Mouse (Mus musculus) neural tube, embryonic 14.5 days (tissue): ENCODE measurements around the gene Adrb1. TPM values are rescaled to one million over a fixed set of nuclear protein-coding genes. Genes with fewer than 3 reads are reported as not detected.

ENCODE experiments used
- ATAC-seq: fragments of 200-750 bp; cut with Nextera tagmentation; 2 replicates; pipeline ENCODE4 v1.8.0; 2017; ENCODE audit warnings: low read depth, mild to moderate bottlenecking, moderate TSS enrichment, moderate library complexity
- H3K27ac ChIP-seq: fragments of 300-500 bp; sonication (generic); 2 replicates; pipeline ENCODE4 v1.5.1; 2014; ENCODE audit warnings: low read depth, mild to moderate bottlenecking, control low read depth, low read length, moderate library complexity, mixed read lengths
- H3K27me3 ChIP-seq: fragments of 300-500 bp; sonication (generic); 2 replicates; pipeline ENCODE4 v1.6.1; 2014; ENCODE audit warnings: low read length; ENCODE audit not compliant: control insufficient read depth, insufficient read depth
- H3K36me3 ChIP-seq: fragments of 300-500 bp; sonication (generic); 2 replicates; pipeline ENCODE4 v1.6.1; 2014; ENCODE audit warnings: low read length, mixed read lengths; ENCODE audit not compliant: control insufficient read depth, insufficient read depth
- H3K4me1 ChIP-seq: fragments of 300-500 bp; sonication (generic); 2 replicates; pipeline ENCODE4 v1.6.1; 2014; ENCODE audit warnings: low read length; ENCODE audit not compliant: control insufficient read depth, insufficient read depth
- H3K4me2 ChIP-seq: fragments of 300-500 bp; sonication (generic); 2 replicates; pipeline ENCODE4 v1.6.1; 2014; ENCODE audit warnings: mild to moderate bottlenecking, low read depth, low read length, control low read depth
- H3K4me3 ChIP-seq: fragments of 300-500 bp; sonication (generic); 2 replicates; pipeline ENCODE4 v1.5.1; 2014; ENCODE audit warnings: low read depth, low read length, control low read depth, mixed read lengths
- H3K9ac ChIP-seq: fragments of 300-500 bp; sonication (generic); replicated peaks from 2 replicates; pipeline ENCODE4 v1.6.1; 2014; ENCODE audit warnings: low read depth, mild to moderate bottlenecking, control low read depth, low read length, mixed read lengths
- H3K9me3 ChIP-seq: fragments of 300-500 bp; sonication (generic); 2 replicates; pipeline ENCODE4 v1.6.1; 2016; ENCODE audit warnings: low read length; ENCODE audit not compliant: control insufficient read depth
- WGBS: fragments of 180-500 bp; shearing (Covaris S2); extraction: QIAGEN DNeasy Blood & Tissue Kit; methylation state at CpG from one replicate; pipeline ENCODE4 v1.1.7; 2014; 5-methylcytosine and 5-hydroxymethylcytosine counted together
- polyA plus RNA-seq: library from polyadenylated mRNA; unstranded; fragments of >200 nt; fragmentation: Nextera tagmentation; extraction: Ambion mirVana; gene quantifications from 2 replicates; pipeline ENCODE4 v1.2.1, GENCODE M21; 2014

Adrb1 gene
- polyA plus RNA-seq, 1 experiment from 2014 or later, result 1.8 TPM

- H3K27ac ChIP-seq, result no peak overlapping the region
- no peaks in the 10 kb centered on the region for H3K27me3 ChIP-seq
- WGBS, result 55% methylated on average over 10 of the region's 10 CpGs
Measured at GRCm38 (mm10) chr19:56700848-56701247, 21.2 kb upstream of the Adrb1 start.

GRCm38 (mm10) chr19:56701404-56702033, 20.5 kb upstream of the Adrb1 start:
- no peak overlapping the region for H3K4me2 ChIP-seq
- no peak overlapping the region for H3K9ac ChIP-seq
- no peak for ATAC-seq
- WGBS, result 69% methylated on average over 8 of the region's 8 CpGs
- no peaks in the 10 kb centered on the region for H3K36me3 ChIP-seq
- no peaks in the 10 kb centered on the region for H3K9me3 ChIP-seq
- H3K27ac ChIP-seq, result no peak overlapping the region
- no peaks in the 10 kb centered on the region for H3K4me1 ChIP-seq
- no peaks in the 10 kb centered on the region for H3K27me3 ChIP-seq
- no peak overlapping the region for H3K4me3 ChIP-seq

More at GRCm38 (mm10) chr19:56700848-56701247, 21.2 kb upstream of the Adrb1 start:
- no peaks in the 10 kb centered on the region for H3K36me3 ChIP-seq
- H3K4me2 ChIP-seq, result no peak overlapping the region
- H3K9me3 ChIP-seq, result no peaks in the 10 kb centered on the region
- no peak overlapping the region for H3K9ac ChIP-seq
- no peaks in the 10 kb centered on the region for H3K4me1 ChIP-seq
- H3K4me3 ChIP-seq, result no peak overlapping the region
- no peak for ATAC-seq

- Histone ChIP-seq H3K36me3 (no peaks in the 10 kb centered on the region), H3K4me3 (no peak overlapping the region), H3K9me3 (no peaks in the 10 kb centered on the region), H3K4me1 (no peaks in the 10 kb centered on the region), H3K4me2 (no peak overlapping the region), H3K27ac (no peak overlapping the region), H3K9ac (no peak overlapping the region), H3K27me3 (no peaks in the 10 kb centered on the region)
- ATAC-seq, result no peak
- 55% methylated on average over 6 of the region's 6 CpGs for WGBS
Measured at GRCm38 (mm10) chr19:56702039-56702438, 20.0 kb upstream of the Adrb1 start.

DNA sequence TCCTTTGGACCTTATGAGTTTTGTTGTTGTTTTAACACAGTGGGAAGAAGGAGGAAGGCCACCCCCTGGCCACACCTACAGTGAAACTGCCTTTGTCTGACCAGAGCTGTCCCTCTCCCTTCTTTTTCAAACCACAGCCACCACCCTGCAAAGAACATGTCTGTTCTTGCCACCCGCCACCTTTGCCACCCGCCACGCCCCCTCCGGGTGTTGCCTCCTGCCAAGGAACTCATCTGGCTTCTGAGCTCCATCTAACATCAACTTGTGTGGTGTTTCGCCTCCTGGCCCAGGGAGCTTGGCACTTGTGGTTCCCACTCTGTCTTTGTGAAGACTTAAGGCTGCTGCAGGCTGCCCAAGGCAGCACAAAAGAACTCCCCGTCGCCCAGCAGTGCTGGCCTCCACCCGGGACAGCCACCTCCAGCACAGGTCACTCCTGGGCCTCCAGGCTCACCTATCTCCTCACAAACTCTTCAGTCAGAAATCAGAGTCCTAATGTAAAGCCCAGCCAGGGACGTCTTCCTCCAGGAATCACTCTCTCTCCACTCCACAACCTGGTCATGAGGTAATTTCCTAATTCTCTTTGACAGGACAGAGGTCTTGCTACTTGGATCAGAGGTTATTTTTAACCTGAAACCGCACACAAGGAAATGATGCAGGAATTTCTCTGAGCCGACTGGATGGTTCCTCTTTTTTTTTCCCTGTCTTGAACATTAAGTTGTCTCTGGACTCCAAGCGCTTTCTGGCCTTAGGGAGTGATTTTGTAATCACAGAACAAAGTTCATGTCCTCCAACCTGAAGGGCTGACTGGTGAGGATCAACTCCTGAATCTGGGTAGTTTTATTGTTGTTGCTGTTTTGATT, 18.5 kb upstream of the Adrb1 start:
- H3K9me3 ChIP-seq, result no peaks in the 10 kb centered on the region
- H3K4me1 ChIP-seq, result no peaks in the 10 kb centered on the region
- 78% methylated on average over 12 of the region's 12 CpGs for WGBS
- H3K4me3 ChIP-seq, result no peak overlapping the region
- no peak overlapping the region for H3K9ac ChIP-seq
- no peaks in the 10 kb centered on the region for H3K36me3 ChIP-seq
- H3K27me3 ChIP-seq, result no peaks in the 10 kb centered on the region
- no peak for ATAC-seq
- H3K4me2 ChIP-seq, result no peak overlapping the region
- no peak overlapping the region for H3K27ac ChIP-seq

DNA sequence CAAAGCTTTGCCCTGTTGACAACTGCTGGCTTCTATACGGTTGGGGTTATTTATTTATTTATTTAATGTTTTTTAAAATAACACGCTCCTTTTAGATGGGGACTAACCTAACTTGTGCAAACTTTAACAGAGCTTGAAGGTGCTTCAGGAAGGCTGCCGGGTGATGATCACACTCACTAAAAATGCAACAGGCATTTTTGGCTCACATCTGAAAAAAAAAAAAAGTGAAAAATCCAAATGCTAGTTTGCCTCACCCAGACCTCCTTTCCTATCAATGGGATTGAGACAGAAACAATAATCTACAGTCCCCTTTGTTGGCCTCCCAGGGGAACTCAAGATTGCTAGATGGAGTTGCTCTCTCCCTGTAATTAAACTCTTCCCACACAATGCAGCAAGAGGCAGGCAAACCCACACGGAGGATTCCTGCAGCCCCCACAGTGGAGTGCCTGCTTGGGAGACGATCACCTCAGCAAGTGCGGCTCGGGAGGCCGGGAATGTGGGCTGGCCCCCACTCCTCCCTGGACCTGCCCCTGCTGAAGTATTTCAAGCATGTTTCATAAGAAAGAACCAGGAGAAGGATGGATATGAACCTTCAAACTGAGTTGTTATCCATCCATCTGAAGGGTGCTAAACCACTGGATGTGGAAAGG, 16.8 kb upstream of the Adrb1 start:
- Histone ChIP-seq H3K9me3 (no peaks in the 10 kb centered on the region), H3K4me3 (no peak overlapping the region), H3K9ac (no peak overlapping the region), H3K27me3 (no peaks in the 10 kb centered on the region), H3K4me1 (no peaks in the 10 kb centered on the region), H3K27ac (no peak overlapping the region), H3K36me3 (no peaks in the 10 kb centered on the region), H3K4me2 (no peak overlapping the region)
- no peak for ATAC-seq
- 31% methylated on average over 8 of the region's 8 CpGs for WGBS

- no peaks in the 10 kb centered on the region for H3K36me3 ChIP-seq
- no peak overlapping the region for H3K4me2 ChIP-seq
- H3K9me3 ChIP-seq, result no peaks in the 10 kb centered on the region
- 79% methylated on average over 2 of the region's 2 CpGs for WGBS
- no peak overlapping the region for H3K9ac ChIP-seq
- H3K4me1 ChIP-seq, result no peaks in the 10 kb centered on the region
- no peak overlapping the region for H3K27ac ChIP-seq
- ATAC-seq, result no peak
- no peaks in the 10 kb centered on the region for H3K27me3 ChIP-seq
- no peak overlapping the region for H3K4me3 ChIP-seq
Measured at GRCm38 (mm10) chr19:56708794-56709193, 13.2 kb upstream of the Adrb1 start.

DNA sequence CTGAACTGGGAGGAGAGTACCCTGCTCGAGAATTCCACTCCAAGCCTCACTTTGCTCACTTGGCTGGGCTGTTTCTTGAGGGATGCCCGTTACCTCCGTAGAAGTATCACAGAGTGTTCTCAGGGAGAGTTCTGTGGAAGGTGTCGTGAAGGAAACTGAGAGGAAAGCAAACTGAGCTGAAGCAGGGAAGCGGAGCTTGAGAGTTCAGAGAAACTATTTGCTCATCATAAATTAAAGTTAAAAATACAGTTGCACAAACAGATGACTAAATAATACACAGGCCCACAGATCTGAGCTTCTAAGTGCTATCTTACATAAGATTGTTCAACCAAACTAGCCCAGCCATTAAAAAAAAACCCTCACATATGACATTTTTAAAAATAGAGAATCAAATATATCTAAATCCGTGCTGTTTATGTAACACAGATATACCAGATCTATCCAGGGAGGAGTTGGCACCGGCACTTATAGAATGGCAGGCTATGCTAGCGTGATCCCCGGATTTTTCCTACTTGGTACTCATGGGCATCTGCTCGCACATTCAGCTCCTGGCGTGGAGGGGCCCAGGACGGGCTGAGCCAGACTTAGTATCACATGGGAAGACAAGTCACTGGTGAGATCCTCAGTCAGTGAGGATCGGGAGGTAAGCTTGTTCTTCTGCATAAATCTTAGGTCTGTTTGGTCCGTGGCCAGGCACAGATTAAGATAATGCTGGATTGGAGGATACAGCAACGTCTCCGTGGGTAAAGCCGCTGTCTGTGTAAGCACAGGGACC, 11.7 kb upstream of the Adrb1 start:
- Histone ChIP-seq H3K27me3 (no peaks in the 10 kb centered on the region), H3K4me1 (no peaks in the 10 kb centered on the region), H3K36me3 (no peaks in the 10 kb centered on the region), H3K4me2 (no peak overlapping the region), H3K4me3 (no peak overlapping the region), H3K27ac (no peak overlapping the region), H3K9ac (no peak overlapping the region), H3K9me3 (no peaks in the 10 kb centered on the region)
- ATAC-seq, result no peak
- WGBS, result 85% methylated on average over 17 of the region's 17 CpGs

DNA sequence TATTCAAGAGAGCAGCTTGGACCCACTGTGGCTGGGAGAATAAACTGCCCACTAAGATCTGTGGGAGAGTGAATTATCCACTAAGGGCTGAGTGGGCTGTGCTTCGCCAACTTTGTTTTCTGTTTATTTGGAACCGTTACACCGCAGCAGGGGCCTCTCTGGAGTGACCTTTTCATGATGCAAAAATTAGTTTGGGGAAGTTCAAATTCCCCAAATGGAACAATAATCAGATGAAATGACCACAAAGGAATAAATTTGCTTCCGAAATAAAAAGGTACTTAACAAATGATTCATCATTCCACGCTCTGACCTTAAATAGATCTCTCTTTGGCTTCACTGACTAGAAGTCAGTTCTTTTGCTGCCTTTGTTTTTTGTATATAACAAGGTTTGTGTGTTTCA, 8.4 kb upstream of the Adrb1 start:
- no peak overlapping the region for H3K27ac ChIP-seq
- no peaks in the 10 kb centered on the region for H3K27me3 ChIP-seq
- no peaks in the 10 kb centered on the region for H3K36me3 ChIP-seq
- no peak overlapping the region for H3K4me3 ChIP-seq
- H3K9me3 ChIP-seq, result no peaks in the 10 kb centered on the region
- no peaks in the 10 kb centered on the region for H3K4me1 ChIP-seq
- H3K4me2 ChIP-seq, result no peak overlapping the region
- 85% methylated on average over 5 of the region's 5 CpGs for WGBS
- no peak overlapping the region for H3K9ac ChIP-seq
- ATAC-seq, result no peak
